Mouse (Mus musculus) bone marrow, adult 2 months (tissue): ENCODE results near the gene Hist1h2ac.

Experiments used
- CTCF ChIP-seq: fragments of 200-500 bp; IDR thresholded peaks from 2 replicates; pipeline ENCODE4 v1.5.1; 2011; ENCODE audit warnings: low read length, control low read depth; ENCODE audit not compliant: control insufficient read depth, insufficient read depth
- POLR2A ChIP-seq: fragments of 200-500 bp; IDR thresholded peaks from 2 replicates; pipeline ENCODE4 v1.6.1; 2011; ENCODE audit warnings: low read depth, mild to moderate bottlenecking, control low read depth, low read length, borderline replicate concordance; ENCODE audit not compliant: control insufficient read depth

- TF ChIP-seq POLR2A (no peak), CTCF (peak; percentile 64)
Measured at GRCm38 (mm10) chr13:23700786-23701520, 17.2 kb upstream of the Hist1h2ac start.
